Mouse (Mus musculus) T-helper 17 cell (primary cell): ENCODE results near the gene Arid5b.

Experiments
- in situ Hi-C, 2 experiments: fragments of 300-600 bp; cut with MboI, MseI; formaldehyde crosslinking; loops; 1 replicate in 1 of 2; 2 replicates in 1 of 2; pipeline ENCODE4 v1.15.1; 2025; ENCODE audit warnings: high pct_unique_total_duplicates in 2 of 2

The Arid5b gene

GRCm38 (mm10) chr10:68238707-68239425 lies 39.7 kb downstream of the Arid5b start:
- in situ Hi-C loops: loop anchor here in 1 of 2 experiments (10.0 kb wide), 1 partner anchor 204 kb away; no protein-coding TSS in a partner anchor

GRCm38 (mm10) chr10:68238182-68238581 lies 40.4 kb downstream of the Arid5b start:
- in situ Hi-C loops: loop anchor here in 1 of 2 experiments (10.0 kb wide), 1 partner anchor 203 kb away; no protein-coding TSS in a partner anchor

- in situ Hi-C loops: loop anchor here in 1 of 2 experiments (10.0 kb wide), 1 partner anchor 202 kb away; no protein-coding TSS in a partner anchor
Measured at GRCm38 (mm10) chr10:68236956-68237455, 41.5 kb downstream of the Arid5b start.

- in situ Hi-C loops: loop anchor here (5.0 to 10.0 kb wide), 2 partner anchors 46 to 197 kb away; partner anchors contain the start of gene Arid5b (in 1 of the 2)
Measured at GRCm38 (mm10) chr10:68231385-68232182, 47.0 kb downstream of the Arid5b start.

GRCm38 (mm10) chr10:68230653-68231384 lies 47.7 kb downstream of the Arid5b start:
- in situ Hi-C loops: loop anchor here (5.0 to 10.0 kb wide), 2 partner anchors 46 to 196 kb away; partner anchors contain the start of gene Arid5b (in 1 of the 2)

- in situ Hi-C loops: loop anchor here (5.0 to 10.0 kb wide), 2 partner anchors 47 to 195 kb away; partner anchors contain the start of gene Arid5b (in 1 of the 2)
Measured at GRCm38 (mm10) chr10:68229640-68230565, 48.6 kb downstream of the Arid5b start.

- in situ Hi-C loops: loop anchor here in 1 of 2 experiments (25.0 kb wide), 1 partner anchor 690 kb away; no protein-coding TSS in a partner anchor
Measured at GRCm38 (mm10) chr10:68222676-68223075, 55.9 kb downstream of the Arid5b start.

- in situ Hi-C loops: loop anchor here in 1 of 2 experiments (25.0 kb wide), 1 partner anchor 690 kb away; no protein-coding TSS in a partner anchor
Measured at GRCm38 (mm10) chr10:68222012-68222411, 56.5 kb downstream of the Arid5b start.

GRCm38 (mm10) chr10:68219327-68219726 lies 59.2 kb downstream of the Arid5b start:
- in situ Hi-C loops: loop anchor here in 1 of 2 experiments (25.0 kb wide), 1 partner anchor 693 kb away; no protein-coding TSS in a partner anchor

GRCm38 (mm10) chr10:68218678-68219077 lies 59.9 kb downstream of the Arid5b start:
- in situ Hi-C loops: loop anchor here in 1 of 2 experiments (25.0 kb wide), 1 partner anchor 694 kb away; no protein-coding TSS in a partner anchor

- in situ Hi-C loops: loop anchor here in 1 of 2 experiments (25.0 kb wide), 1 partner anchor 697 kb away; no protein-coding TSS in a partner anchor
Measured at GRCm38 (mm10) chr10:68214809-68215468, 63.6 kb downstream of the Arid5b start.

- in situ Hi-C loops: loop anchor here in 1 of 2 experiments (25.0 kb wide), 1 partner anchor 700 kb away; no protein-coding TSS in a partner anchor
Measured at GRCm38 (mm10) chr10:68212061-68212915, 66.3 kb downstream of the Arid5b start.

GRCm38 (mm10) chr10:68211514-68211913 lies 67.0 kb downstream of the Arid5b start:
- in situ Hi-C loops: loop anchor here in 1 of 2 experiments (25.0 kb wide), 1 partner anchor 701 kb away; no protein-coding TSS in a partner anchor

- in situ Hi-C loops: loop anchor here in 1 of 2 experiments (25.0 kb wide), 1 partner anchor 702 kb away; no protein-coding TSS in a partner anchor
Measured at GRCm38 (mm10) chr10:68210025-68210642, 68.4 kb downstream of the Arid5b start.

- in situ Hi-C loops: loop anchor here in 1 of 2 experiments (25.0 kb wide), 1 partner anchor 704 kb away; no protein-coding TSS in a partner anchor
Measured at GRCm38 (mm10) chr10:68208670-68209065, 69.9 kb downstream of the Arid5b start.

GRCm38 (mm10) chr10:68207803-68208669 lies 70.5 kb downstream of the Arid5b start:
- in situ Hi-C loops: loop anchor here in 1 of 2 experiments (25.0 kb wide), 1 partner anchor 704 kb away; no protein-coding TSS in a partner anchor
